Mouse (Mus musculus) lung, postnatal 0 days (tissue): ENCODE results near the gene Cd247. TPM values are rescaled to one million over a fixed set of nuclear protein-coding genes. Genes with fewer than 3 reads are reported as not detected.

Experiments used
- ATAC-seq: fragments of 200-750 bp; cut with Nextera tagmentation; 2 replicates; pipeline ENCODE4 v1.8.0; 2017; ENCODE audit warnings: moderate library complexity
- DNase-seq: peaks from one replicate; pipeline ENCODE4 v3.0.0-alpha.2; 2016; ENCODE audit warnings: low spot score
- H3K27ac ChIP-seq: fragments of 300-500 bp; sonication (generic); 2 replicates; pipeline ENCODE4 v1.5.1; 2014; ENCODE audit warnings: antibody characterized with exemption, mild to moderate bottlenecking, low read length, mixed read lengths
- H3K27me3 ChIP-seq: fragments of 300-500 bp; sonication (generic); replicated peaks from 2 replicates; pipeline ENCODE4 v1.6.1; 2014; ENCODE audit warnings: low read length, mixed read lengths; ENCODE audit not compliant: insufficient read depth
- H3K36me3 ChIP-seq: fragments of 300-500 bp; sonication (generic); 2 replicates; pipeline ENCODE4 v1.6.1; 2014; ENCODE audit warnings: low read length, mixed read lengths; ENCODE audit not compliant: insufficient read depth
- H3K4me1 ChIP-seq: fragments of 300-500 bp; sonication (generic); 2 replicates; pipeline ENCODE4 v1.6.1; 2014; ENCODE audit warnings: antibody characterized with exemption, low read depth, low read length, mixed read lengths; ENCODE audit not compliant: insufficient read depth
- H3K4me2 ChIP-seq: fragments of 300-500 bp; sonication (generic); replicated peaks from 2 replicates; pipeline ENCODE4 v1.6.1; 2014; ENCODE audit warnings: low read depth, mild to moderate bottlenecking, low read length, moderate library complexity, mixed read lengths
- H3K4me3 ChIP-seq: fragments of 300-500 bp; sonication (generic); 2 replicates; pipeline ENCODE4 v1.5.1; 2014; ENCODE audit warnings: low read depth, low read length
- H3K9ac ChIP-seq: fragments of 300-500 bp; sonication (generic); replicated peaks from 2 replicates; pipeline ENCODE4 v1.6.1; 2014; ENCODE audit warnings: low read depth, mild to moderate bottlenecking
- H3K9me3 ChIP-seq: fragments of 300-500 bp; sonication (generic); 2 replicates; pipeline ENCODE4 v1.6.1; 2016; ENCODE audit warnings: low read length, mixed read lengths
- CTCF ChIP-seq: IDR thresholded peaks from 2 replicates; pipeline ENCODE4 v1.5.1; 2016; ENCODE audit warnings: antibody characterized with exemption, mild to moderate bottlenecking
- EP300 ChIP-seq: IDR thresholded peaks from 2 replicates; pipeline ENCODE4 v1.6.1; 2016; ENCODE audit warnings: antibody characterized with exemption, mild to moderate bottlenecking, control low read depth
- WGBS: fragments of 180-500 bp; shearing (Covaris S2); extraction: QIAGEN DNeasy Blood & Tissue Kit; methylation state at CpG from one replicate; pipeline ENCODE4 v1.1.7; 2014; 5-methylcytosine and 5-hydroxymethylcytosine counted together
- polyA plus RNA-seq: library from polyadenylated mRNA; unstranded; fragments of >200 nt; fragmentation: Nextera tagmentation; extraction: Ambion mirVana; gene quantifications from 2 replicates; pipeline ENCODE4 v1.2.1, GENCODE M21; 2015

The Cd247 gene
- polyA plus RNA-seq, 1 experiment from 2014 or later = 1.3 TPM

DNA sequence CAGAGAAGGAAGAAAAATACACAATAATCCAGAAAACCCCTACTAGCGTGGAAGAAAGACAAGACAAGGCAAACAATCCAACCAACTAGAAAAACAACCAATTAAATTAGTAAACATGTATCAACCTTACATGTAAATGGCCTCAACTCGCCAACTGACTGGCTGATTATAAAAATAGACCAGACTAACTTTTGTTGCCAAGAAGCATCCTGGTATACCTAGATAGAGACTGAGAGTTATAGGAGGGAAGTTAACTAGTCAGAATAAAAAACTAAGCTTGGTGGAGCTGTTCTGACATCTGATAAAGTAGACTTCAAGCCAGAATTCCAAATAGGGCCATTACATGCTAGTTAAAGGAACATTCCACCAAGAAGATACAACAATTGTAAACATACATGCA is 136.7 kb downstream of the Cd247 start:
- Histone ChIP-seq H3K4me1 (no peaks in the 10 kb centered on the region), H3K4me3 (no peak overlapping the region), H3K4me2 (no peak overlapping the region), H3K36me3 (no peaks in the 10 kb centered on the region), H3K9me3 (no peaks in the 10 kb centered on the region), H3K27me3 (no peaks in the 10 kb centered on the region), H3K9ac (no peak overlapping the region), H3K27ac (no peak overlapping the region)
- 85% methylated on average over 2 of the region's 2 CpGs for WGBS
- no peak for TF ChIP-seq CTCF
- TF ChIP-seq EP300 = no peak
- DNase-seq = no peak
- ATAC-seq = no peak

Other genes with a start within 250 kb of the Cd247 start
- 136 and 149 TPM in 2 replicates for gene Mpzl1, start 154.1 kb upstream of the Cd247 start, polyA plus RNA-seq
- 49.6 and 54.4 TPM in 2 replicates for gene Rcsd1, start 78.9 kb upstream of the Cd247 start, polyA plus RNA-seq
- 123 and 148 TPM in 2 replicates for gene Creg1, start 24.9 kb upstream of the Cd247 start, polyA plus RNA-seq
- 7.9 and 8.1 TPM in 2 replicates for gene Pou2f1, start 214.0 kb downstream of the Cd247 start, polyA plus RNA-seq